Mouse (Mus musculus): ENCODE measurements around the gene Gm39566. TPM values are rescaled to one million over a fixed set of nuclear protein-coding genes. Genes with fewer than 3 reads are reported as not detected.

Gene Gm39566
- polyA plus RNA-seq, 1 experiment: 0.02 TPM

- peak in 1 of 3 experiments; percentile 19 for TF ChIP-seq MYOD1 (IDR thresholded peaks at IDR 0.05; ENCODE audit: control insufficient read depth in 1 of 3, insufficient read length in 2 of 3, low read depth in 2 of 3)
- TF ChIP-seq MAX (IDR thresholded peaks at IDR 0.05; ENCODE audit: low read depth): no peak
- no peak for TF ChIP-seq SRF (IDR thresholded peaks at IDR 0.05; ENCODE audit: control insufficient read depth, insufficient read length, low read depth)
- no peak for TF ChIP-seq USF1 (IDR thresholded peaks at IDR 0.05; ENCODE audit: low read depth)
- no peak for TF ChIP-seq TCF12 (IDR thresholded peaks at IDR 0.05; ENCODE audit: insufficient read depth, poor library complexity, severe bottlenecking)
- no peak for TF ChIP-seq TCF3 (IDR thresholded peaks at IDR 0.05; ENCODE audit: insufficient read length, low read depth)
- TF ChIP-seq POLR2A (IDR thresholded peaks at IDR 0.05; ENCODE audit: insufficient read length, low read depth): peak; percentile 86
- TF ChIP-seq E2F4 (IDR thresholded peaks at IDR 0.05; ENCODE audit: insufficient read depth): no peak
- no peak for TF ChIP-seq CEBPB (IDR thresholded peaks at IDR 0.05; ENCODE audit: insufficient read depth, poor library complexity, severe bottlenecking)
- peak; percentile 89 for TF ChIP-seq POLR2AphosphoS2 (IDR thresholded peaks at IDR 0.05; ENCODE audit: insufficient read length, low read depth)
- TF ChIP-seq REST (IDR thresholded peaks at IDR 0.05; ENCODE audit: insufficient read depth, insufficient read length): no peak
- peak in 1 of 3 experiments; percentile 31 for TF ChIP-seq MYOG (IDR thresholded peaks at IDR 0.05; ENCODE audit: control insufficient read depth in 1 of 3, insufficient read depth in 1 of 3, insufficient read length in 2 of 3, low read depth in 2 of 3)
- Histone ChIP-seq H3K4me2 (ENCODE audit: low read depth) (peak overlapping the region; percentile 99), H3K79me2 (ENCODE audit: control insufficient read depth, insufficient read depth) (no peaks in the 10 kb centered on the region), H3K36me3 (ENCODE audit: control insufficient read depth, insufficient read depth) (no peaks in the 10 kb centered on the region), H3K4me3 (peak overlapping the region; percentile 65), H3K27me3 (ENCODE audit: control insufficient read depth, insufficient read depth, insufficient read length) (no peaks in the 10 kb centered on the region), H3ac (ENCODE audit: control insufficient read depth, insufficient read length) (peak overlapping the region; percentile 3)
Measured at GRCm38 (mm10) chr11:69802648-69803105, 12.4 kb downstream of the Gm39566 start.

GRCm38 (mm10) chr11:69801379-69801977 lies 13.6 kb downstream of the Gm39566 start, which contains the start of gene Fgf11:
Gene Fgf11, minus strand, starts transcription at chr11:69801857.
- no peaks in the 10 kb centered on the region for H3K27me3 ChIP-seq (ENCODE audit: control insufficient read depth, insufficient read depth, insufficient read length)

GRCm38 (mm10) chr11:69800392-69801197 lies 14.5 kb downstream of the Gm39566 start:
- Histone ChIP-seq H3K27me3 (ENCODE audit: control insufficient read depth, insufficient read depth, insufficient read length) (no peaks in the 10 kb centered on the region), H3K4me2 (ENCODE audit: low read depth) (peak overlapping the region; percentile 99)
- TF ChIP-seq REST (IDR thresholded peaks at IDR 0.05; ENCODE audit: insufficient read depth, insufficient read length) (no peak), USF1 (IDR thresholded peaks at IDR 0.05; ENCODE audit: low read depth) (peak; percentile 28)

More at GRCm38 (mm10) chr11:69801379-69801977, 13.6 kb downstream of the Gm39566 start, which contains the start of gene Fgf11:
- Histone ChIP-seq H3K79me2 (ENCODE audit: control insufficient read depth, insufficient read depth) (no peaks in the 10 kb centered on the region), H3K4me2 (ENCODE audit: low read depth) (peak within 1 kb of the TSS; percentile 99), H3K4me3 (peak within 1 kb of the TSS; percentile 65), H3ac (ENCODE audit: control insufficient read depth, insufficient read length) (peak within 1 kb of the TSS; percentile 3), H3K36me3 (ENCODE audit: control insufficient read depth, insufficient read depth) (peaks cover 4% of the 10 kb centered on the region)
- TF ChIP-seq POLR2AphosphoS2 (IDR thresholded peaks at IDR 0.05; ENCODE audit: insufficient read length, low read depth) (peak; percentile 30), TCF12 (IDR thresholded peaks at IDR 0.05; ENCODE audit: insufficient read depth, poor library complexity, severe bottlenecking) (no peak), POLR2A (IDR thresholded peaks at IDR 0.05; ENCODE audit: insufficient read length, low read depth) (peak; percentile 19), MYOD1 (IDR thresholded peaks at IDR 0.05; ENCODE audit: control insufficient read depth in 1 of 3, insufficient read length in 2 of 3, low read depth in 2 of 3) (no peak), MYOG (IDR thresholded peaks at IDR 0.05; ENCODE audit: control insufficient read depth in 1 of 3, insufficient read depth in 1 of 3, insufficient read length in 2 of 3, low read depth in 2 of 3) (peak in 1 of 3 experiments; percentile 30), TCF3 (IDR thresholded peaks at IDR 0.05; ENCODE audit: insufficient read length, low read depth) (no peak)

GRCm38 (mm10) chr11:69800138-69800391 lies 15.0 kb downstream of the Gm39566 start:
- H3K79me2 ChIP-seq (ENCODE audit: control insufficient read depth, insufficient read depth): no peaks in the 10 kb centered on the region
- peak overlapping the region; percentile 99 for H3K4me2 ChIP-seq (ENCODE audit: low read depth)
- H3K4me3 ChIP-seq: peak overlapping the region; percentile 65
- peak; percentile 48 for TF ChIP-seq TCF12 (IDR thresholded peaks at IDR 0.05; ENCODE audit: insufficient read depth, poor library complexity, severe bottlenecking)
- peak; percentile 71 to 100 (median 99) for TF ChIP-seq MYOG (IDR thresholded peaks at IDR 0.05; ENCODE audit: control insufficient read depth in 1 of 3, insufficient read depth in 1 of 3, insufficient read length in 2 of 3, low read depth in 2 of 3)
- no peak for TF ChIP-seq USF1 (IDR thresholded peaks at IDR 0.05; ENCODE audit: low read depth)
- TF ChIP-seq POLR2A (IDR thresholded peaks at IDR 0.05; ENCODE audit: insufficient read length, low read depth): peak; percentile 37
- TF ChIP-seq CEBPB (IDR thresholded peaks at IDR 0.05; ENCODE audit: insufficient read depth, poor library complexity, severe bottlenecking): no peak
- TF ChIP-seq E2F4 (IDR thresholded peaks at IDR 0.05; ENCODE audit: insufficient read depth): no peak
- no peak for TF ChIP-seq SRF (IDR thresholded peaks at IDR 0.05; ENCODE audit: control insufficient read depth, insufficient read length, low read depth)
- no peak for TF ChIP-seq MAX (IDR thresholded peaks at IDR 0.05; ENCODE audit: low read depth)
- TF ChIP-seq REST (IDR thresholded peaks at IDR 0.05; ENCODE audit: insufficient read depth, insufficient read length): no peak
- TF ChIP-seq POLR2AphosphoS2 (IDR thresholded peaks at IDR 0.05; ENCODE audit: insufficient read length, low read depth): peak; percentile 34
- peak in 2 of 3 experiments; percentile 98 to 99 for TF ChIP-seq MYOD1 (IDR thresholded peaks at IDR 0.05; ENCODE audit: control insufficient read depth in 1 of 3, insufficient read length in 2 of 3, low read depth in 2 of 3)
- TF ChIP-seq TCF3 (IDR thresholded peaks at IDR 0.05; ENCODE audit: insufficient read length, low read depth): peak; percentile 86
- no peak overlapping the region for H3ac ChIP-seq (ENCODE audit: control insufficient read depth, insufficient read length)
- H3K27me3 ChIP-seq (ENCODE audit: control insufficient read depth, insufficient read depth, insufficient read length): no peaks in the 10 kb centered on the region
- H3K36me3 ChIP-seq (ENCODE audit: control insufficient read depth, insufficient read depth): peaks cover 4% of the 10 kb centered on the region

More at GRCm38 (mm10) chr11:69800392-69801197, 14.5 kb downstream of the Gm39566 start:
- Histone ChIP-seq H3K4me3 (peak overlapping the region; percentile 65), H3ac (ENCODE audit: control insufficient read depth, insufficient read length) (peak overlapping the region; percentile 3), H3K79me2 (ENCODE audit: control insufficient read depth, insufficient read depth) (no peaks in the 10 kb centered on the region), H3K36me3 (ENCODE audit: control insufficient read depth, insufficient read depth) (peaks cover 4% of the 10 kb centered on the region)
